Mouse (Mus musculus) frontal cortex, postnatal 10 days (tissue): ENCODE data around the gene Nlrp1a.

Source experiments
- DNase-seq, 2 experiments: peaks; one replicate each; pipeline ENCODE4 v3.0.0; 2022; ENCODE audit warnings: low spot score in 2 of 2, mixed read lengths in 1 of 2

Nlrp1a gene

GRCm38 (mm10) chr11:71144661-71145060, at the start of gene Nlrp1a:
Gene Nlrp1a, minus strand, starts transcription at chr11:71144704.
- DNase-seq: no peak

GRCm38 (mm10) chr11:71169633-71170032, 25.1 kb upstream of the Nlrp1a start:
- DNase-seq: no peak

GRCm38 (mm10) chr11:71164139-71164538, 19.6 kb upstream of the Nlrp1a start:
- DNase-seq: no peak

- no peak for DNase-seq
Observed at GRCm38 (mm10) chr11:71159439-71160136, 15.1 kb upstream of the Nlrp1a start.

- no peak for DNase-seq
Observed at GRCm38 (mm10) chr11:71155272-71155671, 10.8 kb upstream of the Nlrp1a start.

- DNase-seq: no peak
Observed at GRCm38 (mm10) chr11:71142031-71142430, 2.5 kb downstream of the Nlrp1a start.

GRCm38 (mm10) chr11:71107128-71107527, 37.4 kb downstream of the Nlrp1a start:
- no peak for DNase-seq

- DNase-seq: no peak
Observed at GRCm38 (mm10) chr11:71106261-71107021, 38.1 kb downstream of the Nlrp1a start.

GRCm38 (mm10) chr11:71103931-71104330, 40.6 kb downstream of the Nlrp1a start:
- DNase-seq: no peak

- DNase-seq: no peak
Observed at GRCm38 (mm10) chr11:71076342-71076741, 68.2 kb downstream of the Nlrp1a start.

GRCm38 (mm10) chr11:71052554-71052953, 92.0 kb downstream of the Nlrp1a start:
- DNase-seq: no peak
